12 mouse cellular contexts compared by ENCODE assay signal in the genomic region with DNA sequence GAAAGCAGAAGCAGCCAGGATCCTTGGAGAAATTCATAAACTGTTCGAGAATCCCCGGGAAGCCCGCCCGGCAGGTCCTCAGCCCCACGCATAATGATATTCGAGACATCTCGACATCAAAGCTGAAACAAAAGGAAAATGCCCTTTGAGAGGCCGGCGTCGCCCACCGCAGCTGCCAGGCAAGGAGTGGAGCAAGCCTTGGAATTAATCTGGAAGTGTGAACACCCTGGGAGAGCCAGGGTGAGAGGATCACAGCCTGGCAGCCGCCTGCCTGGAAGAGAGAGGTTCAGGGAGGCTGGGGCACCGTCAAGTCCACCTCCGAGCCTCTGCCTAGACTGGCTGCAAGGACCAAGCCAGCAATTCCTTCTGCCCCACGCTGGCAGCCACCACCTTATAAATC. TPM values are rescaled to one million over a fixed set of nuclear protein-coding genes. Genes with fewer than 3 reads are reported as not detected.
DNase-seq lines count a peak whose midpoint lies in the region; ATAC-seq and TF ChIP-seq lines count a peak whose summit lies in the region.
"Had no signal": no experiment of that assay in that cellular context is flagged by ENCODE, and none has a peak within 500 bp of the region (broad histone marks: within the 10 kb centered on the region; RNA-seq: fewer than 3 reads in every experiment).

No protein-coding gene starts in this region.

- peaks cover 3% of the 10 kb centered on the region for H3K36me3 ChIP-seq in heart, embryonic 12.5 days
- H3K36me3 ChIP-seq in heart, adult 2 months (ENCODE audit: control insufficient read depth, insufficient read depth, low read length), result no peaks in the 10 kb centered on the region
- no peaks in the 10 kb centered on the region for H3K36me3 ChIP-seq in ES-E14 (ENCODE audit: control insufficient read depth, insufficient read depth, low read length, poor library complexity, severe bottlenecking)
- H3K36me3 ChIP-seq in hindbrain, embryonic 10.5 days, result no peaks in the 10 kb centered on the region
- no peaks in the 10 kb centered on the region for H3K36me3 ChIP-seq in midbrain, embryonic 12.5 days
- H3K36me3 ChIP-seq: intestine, embryonic 15.5 days had no signal

- peaks cover 28% of the 10 kb centered on the region for H3K27me3 ChIP-seq in heart, embryonic 12.5 days (replicated peaks)
- H3K27me3 ChIP-seq in heart, adult 2 months (ENCODE audit: control insufficient read depth, insufficient read depth, low read length), result peaks cover 3% of the 10 kb centered on the region
- peaks cover 51% of the 10 kb centered on the region for H3K27me3 ChIP-seq in hindbrain, embryonic 10.5 days (ENCODE audit: insufficient read depth, poor library complexity, severe bottlenecking)
- no peaks in the 10 kb centered on the region for H3K27me3 ChIP-seq in midbrain, embryonic 12.5 days

- no peak overlapping the region for H3K9ac ChIP-seq in heart, embryonic 12.5 days
- no peak overlapping the region for H3K9ac ChIP-seq in heart, adult 2 months (ENCODE audit: low read depth, low read length)
- peak overlapping the region; percentile 31; the same call in 1 of the 2 replicates for H3K9ac ChIP-seq in ES-E14 (ENCODE audit: insufficient read depth, low read depth, low read length, poor library complexity, severe bottlenecking)
- 0 out of 2 replicates have a peak overlapping the region, but pooled peaks have one; percentile 31 for H3K9ac ChIP-seq in midbrain, embryonic 12.5 days (replicated peaks)
- H3K9ac ChIP-seq: intestine, embryonic 15.5 days had no signal

- TF ChIP-seq CTCF in heart, adult 2 months (IDR thresholded peaks at IDR 0.05), result no peak

- H3K9me3 ChIP-seq in heart, embryonic 12.5 days (replicated peaks), result peaks cover 10% of the 10 kb centered on the region
- H3K9me3 ChIP-seq in ES-E14 (ENCODE audit: control insufficient read depth, insufficient read depth, low read depth, low read length), result no peaks in the 10 kb centered on the region
- peaks cover 9% of the 10 kb centered on the region for H3K9me3 ChIP-seq in hindbrain, embryonic 10.5 days
- 0 out of 2 replicates have a peak, but pooled peaks cover 6% of the 10 kb centered on the region for H3K9me3 ChIP-seq in midbrain, embryonic 12.5 days

- no peaks in the 10 kb centered on the region for H3K79me2 ChIP-seq in heart, adult 2 months (replicated peaks; ENCODE audit: control insufficient read depth, insufficient read depth, low read length)

- ATAC-seq in heart, embryonic 12.5 days (ENCODE audit: insufficient number of reproducible peaks, low FRiP score), result no peak
- no peak for ATAC-seq in midbrain, embryonic 12.5 days (ENCODE audit: low FRiP score, low read depth)
- ATAC-seq: intestine, embryonic 15.5 days had no signal

- H3K4me3 ChIP-seq in heart, embryonic 12.5 days, result no peak overlapping the region
- no peak overlapping the region for H3K4me3 ChIP-seq in heart, adult 2 months
- peak overlapping the region; percentile 45 for H3K4me3 ChIP-seq in ES-E14 (ENCODE audit: insufficient read depth in 1 of 2, low read depth in 1 of 2, low read length in 2 of 2, poor library complexity in 1 of 2, severe bottlenecking in 1 of 2)
- peak overlapping the region; percentile 9; the same call in 1 of the 2 replicates for H3K4me3 ChIP-seq in hindbrain, embryonic 10.5 days
- 0 out of 2 replicates have a peak overlapping the region, but pooled peaks have one; percentile 1 for H3K4me3 ChIP-seq in midbrain, embryonic 12.5 days
- H3K4me3 ChIP-seq: gastrocnemius, adult 2 months; intestine, embryonic 15.5 days had no signal

- in situ Hi-C loops in ES-E14 (cut with MboI; ENCODE audit: low sequenced_read_pairs in 2 of 2, unreplicated experiment in 2 of 2), result loop anchor here in 1 of 2 experiments (10.0 kb wide), 1 partner anchor 109 kb away; no protein-coding TSS in a partner anchor

- WGBS in heart, embryonic 12.5 days, result 29% methylated on average over 15 of the region's 15 CpGs
- WGBS in heart, adult 2 months, result 34% methylated on average over 15 of the region's 15 CpGs
- WGBS in hindbrain, embryonic 10.5 days, result 22% methylated on average over 15 of the region's 15 CpGs
- WGBS in midbrain, embryonic 12.5 days, result 9% methylated on average over 15 of the region's 15 CpGs

- DNase-seq in heart, adult 2 months, result no peak
- DNase-seq in ES-E14 (ENCODE audit: low read depth, low spot score), result no peak
- DNase-seq in hindbrain, embryonic 10.5 days (ENCODE audit: low spot score), result no peak
- no peak for DNase-seq in embryo, embryonic 10.5 days (ENCODE audit: low spot score)
- DNase-seq in embryo, embryonic 11 days, result no peak
- no peak for DNase-seq in layer of hippocampus, adult 8-10 months (ENCODE audit: low spot score in 2 of 2)
- DNase-seq: gastrocnemius, adult 2 months; thymus, postnatal 4 days had no signal

- intact Hi-C loops in heart, adult 2 months (cut with DNase I), result loop anchor here (5.0 kb wide), 1 partner anchor 34 kb away; no protein-coding TSS in a partner anchor

- H3K4me2 ChIP-seq in heart, embryonic 12.5 days, result peak overlapping the region; percentile 18; the same call in 1 of the 2 replicates
- H3K4me2 ChIP-seq in midbrain, embryonic 12.5 days (replicated peaks), result peak overlapping the region; percentile 27
- H3K4me2 ChIP-seq: intestine, embryonic 15.5 days had no signal

- no peak for TF ChIP-seq POLR2A in heart, adult 2 months (IDR thresholded peaks at IDR 0.05; ENCODE audit: insufficient read depth, low read depth, low read length)

- no peak overlapping the region for H3K27ac ChIP-seq in heart, embryonic 12.5 days (ENCODE audit: poor library complexity, severe bottlenecking)
- no peak overlapping the region for H3K27ac ChIP-seq in heart, adult 2 months
- H3K27ac ChIP-seq in ES-E14 (ENCODE audit: insufficient read depth, low read depth, low read length, poor library complexity, severe bottlenecking), result no peak overlapping the region
- peak overlapping the region; percentile 74 for H3K27ac ChIP-seq in hindbrain, embryonic 10.5 days
- peak overlapping the region; percentile 81 for H3K27ac ChIP-seq in midbrain, embryonic 12.5 days (replicated peaks)
- H3K27ac ChIP-seq: gastrocnemius, adult 2 months; intestine, embryonic 15.5 days had no signal

- TF ChIP-seq EP300 in heart, adult 2 months (IDR thresholded peaks at IDR 0.05; ENCODE audit: insufficient read depth, low read depth, low read length), result no peak

- peaks cover 20% of the 10 kb centered on the region for H3K4me1 ChIP-seq in heart, embryonic 12.5 days (replicated peaks)
- peaks cover 3% of the 10 kb centered on the region for H3K4me1 ChIP-seq in heart, adult 2 months (ENCODE audit: control insufficient read depth, insufficient read depth, low read length)
- peaks cover 0 to 5% of the 10 kb centered on the region in 2 experiments; a peak in 2 of 4 replicates for H3K4me1 ChIP-seq in ES-E14 (ENCODE audit: control insufficient read depth in 2 of 2, insufficient read depth in 2 of 2, low read length in 2 of 2, poor library complexity in 1 of 2)
- peaks cover 44% of the 10 kb centered on the region for H3K4me1 ChIP-seq in hindbrain, embryonic 10.5 days (replicated peaks)
- H3K4me1 ChIP-seq in midbrain, embryonic 12.5 days, result peaks cover 35% of the 10 kb centered on the region

TF ChIP-seq in ES-E14, 5 proteins besides CTCF, POLR2A, EP300 and RAD21:
- TF ChIP-seq ZNF384 (IDR thresholded peaks at IDR 0.05; ENCODE audit: low read depth, low read length), result no peak
- no peak for TF ChIP-seq ZC3H11A (IDR thresholded peaks at IDR 0.05; ENCODE audit: borderline replicate concordance, low read depth, low read length)
- TF ChIP-seq CHD2 (IDR thresholded peaks at IDR 0.05; ENCODE audit: low read depth, low read length), result no peak
- TF ChIP-seq MAFK (IDR thresholded peaks at IDR 0.05; ENCODE audit: insufficient read depth, low read depth, low read length), result no peak
- no peak for TF ChIP-seq HCFC1 (IDR thresholded peaks at IDR 0.05; ENCODE audit: borderline replicate concordance, insufficient read depth, low read length)

RNA-seq across cellular contexts. Expression of gene Cux2, which starts 3.7 kb away (rescaled TPM):
- polyA plus RNA-seq in heart, embryonic 12.5 days (2016; fragmentation: Nextera tagmentation; extraction: Ambion mirVana), result 7.6 and 10.1 TPM in 2 replicates
- 10 to 100 TPM; 18.1 to 18.4 TPM for total RNA-seq in heart, adult 2 months (2021)
- 11.4 and 16.7 TPM in 2 replicates for polyA plus RNA-seq in heart, adult 2 months (2012; rRNA removed)
- total RNA-seq in ES-E14 (2012; rRNA removed), result 1.8 and 2.9 TPM in 2 replicates
- polyA plus RNA-seq in hindbrain, embryonic 10.5 days (2016; fragmentation: Nextera tagmentation; extraction: Ambion mirVana), result 4.5 and 12.0 TPM in 2 replicates
- 19.7 and 20.2 TPM in 2 replicates for polyA plus RNA-seq in midbrain, embryonic 12.5 days (2016; fragmentation: Nextera tagmentation; extraction: Ambion mirVana)
- 10 to 100 TPM; 41.0 to 48.6 (median 45.2) TPM for total RNA-seq in layer of hippocampus, adult 8-10 months (2022)

RNA-seq across cellular contexts. Expression of gene Myl2, which starts 47.2 kb away (rescaled TPM):
- 7,161 and 7,647 TPM in 2 replicates for polyA plus RNA-seq in heart, embryonic 12.5 days (2016; fragmentation: Nextera tagmentation; extraction: Ambion mirVana)
- over 10,000 TPM; 18,797 to 22,206 TPM for total RNA-seq in heart, adult 2 months (2021)
- polyA plus RNA-seq in heart, adult 2 months (2012; rRNA removed), result 7,725 and 11,177 TPM in 2 replicates
- 0.89 TPM in 1 of 2 replicates, not detected in the other for total RNA-seq in ES-E14 (2012; rRNA removed)
- polyA plus RNA-seq in hindbrain, embryonic 10.5 days (2016; fragmentation: Nextera tagmentation; extraction: Ambion mirVana), result 0.59 and 1.4 TPM in 2 replicates
- 1.1 and 3.9 TPM in 2 replicates for polyA plus RNA-seq in midbrain, embryonic 12.5 days (2016; fragmentation: Nextera tagmentation; extraction: Ambion mirVana)
- 1 to 10 TPM in 3 of 4 experiments, under 1 TPM in 1; 0.80 to 4.7 (median 2.9) TPM for total RNA-seq in layer of hippocampus, adult 8-10 months (2022)
- total RNA-seq: adrenal gland, adult 18-20 months had no signal

Comparison
In these comparisons a context has a peak if more than half of its experiments do, and no peak if none do; other contexts are left out.
1. H3K27ac ChIP-seq: peak in hindbrain, embryonic 10.5 days (single experiment) and midbrain, embryonic 12.5 days (single experiment); none in heart, embryonic 12.5 days (single experiment), heart, adult 2 months (single experiment) and ES-E14 (single experiment).
2. H3K4me3 ChIP-seq: peak in ES-E14 (2 of 2), hindbrain, embryonic 10.5 days (single experiment) and midbrain, embryonic 12.5 days (single experiment); none in heart, embryonic 12.5 days (single experiment) and heart, adult 2 months (single experiment).
3. H3K9ac ChIP-seq: peak in ES-E14 (single experiment) and midbrain, embryonic 12.5 days (single experiment); none in heart, embryonic 12.5 days (single experiment) and heart, adult 2 months (single experiment).
4. RNA of gene Myl2, which starts 47.2 kb away (polyA plus RNA-seq): 7,725 to 11,177 TPM in heart, adult 2 months and 7,161 to 7,647 TPM in heart, embryonic 12.5 days; 1.1 to 3.9 TPM in midbrain, embryonic 12.5 days and 0.59 to 1.4 TPM in hindbrain, embryonic 10.5 days; every median in the first group is over 1,000 times any median in the second.